Mouse (Mus musculus): ENCODE results near the gene Gm3269.
"Not testable (repeated sequence)": the region's sequence is repeated elsewhere in the genome, so short reads cannot be mapped to it uniquely, and the experiment has no call there.

Gene Gm3269

DNA sequence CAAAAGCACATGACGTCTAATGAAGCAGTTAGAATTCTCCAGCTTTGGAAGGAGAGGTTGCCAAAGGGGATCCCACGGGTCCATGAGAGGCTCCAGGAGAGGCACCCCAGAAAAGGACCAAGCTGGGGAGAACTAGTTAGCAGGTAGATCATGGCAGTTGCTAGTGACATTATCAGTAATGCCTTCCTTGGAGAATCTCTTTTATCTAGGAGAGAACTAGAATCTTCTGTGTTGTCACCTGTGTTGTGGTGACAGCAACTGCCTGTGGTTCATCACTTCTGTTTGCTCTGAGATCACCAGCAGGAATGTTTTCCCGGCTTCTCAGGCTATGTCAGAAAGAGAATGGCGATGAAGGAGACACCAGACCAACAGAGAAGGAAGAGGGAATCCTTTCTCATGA lies at the start of gene Gm3269:
Gene Gm3269, plus strand, starts transcription at position 301 of the 400 bp plus-strand sequence.
- DNase-seq, result not testable (repeated sequence)

DNA sequence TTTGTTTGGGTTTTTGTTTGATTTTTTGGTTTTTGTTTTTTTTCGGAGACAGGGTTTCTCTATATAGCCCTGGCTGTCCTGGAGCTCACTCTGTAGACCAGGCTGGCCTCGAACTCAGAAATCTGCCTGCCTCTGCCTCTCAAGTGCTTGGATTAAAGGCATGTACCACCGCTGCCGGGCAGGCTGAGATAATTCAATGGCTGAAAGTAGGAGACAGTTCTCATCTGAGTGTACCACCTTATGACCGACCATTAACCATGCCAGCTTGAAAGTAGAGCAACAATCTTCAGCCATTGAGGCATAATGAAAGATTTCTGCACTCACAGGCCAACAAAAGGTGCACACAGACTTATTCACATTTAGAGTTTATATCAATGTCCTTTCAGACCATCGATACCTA lies 31.5 kb upstream of the Gm3269 start:
- not testable (repeated sequence) for DNase-seq

- DNase-seq, result not testable (repeated sequence)
These were observed 16.0 kb upstream of the Gm3269 start for GRCm38 (mm10) chr14:4821950-4822349.

DNA sequence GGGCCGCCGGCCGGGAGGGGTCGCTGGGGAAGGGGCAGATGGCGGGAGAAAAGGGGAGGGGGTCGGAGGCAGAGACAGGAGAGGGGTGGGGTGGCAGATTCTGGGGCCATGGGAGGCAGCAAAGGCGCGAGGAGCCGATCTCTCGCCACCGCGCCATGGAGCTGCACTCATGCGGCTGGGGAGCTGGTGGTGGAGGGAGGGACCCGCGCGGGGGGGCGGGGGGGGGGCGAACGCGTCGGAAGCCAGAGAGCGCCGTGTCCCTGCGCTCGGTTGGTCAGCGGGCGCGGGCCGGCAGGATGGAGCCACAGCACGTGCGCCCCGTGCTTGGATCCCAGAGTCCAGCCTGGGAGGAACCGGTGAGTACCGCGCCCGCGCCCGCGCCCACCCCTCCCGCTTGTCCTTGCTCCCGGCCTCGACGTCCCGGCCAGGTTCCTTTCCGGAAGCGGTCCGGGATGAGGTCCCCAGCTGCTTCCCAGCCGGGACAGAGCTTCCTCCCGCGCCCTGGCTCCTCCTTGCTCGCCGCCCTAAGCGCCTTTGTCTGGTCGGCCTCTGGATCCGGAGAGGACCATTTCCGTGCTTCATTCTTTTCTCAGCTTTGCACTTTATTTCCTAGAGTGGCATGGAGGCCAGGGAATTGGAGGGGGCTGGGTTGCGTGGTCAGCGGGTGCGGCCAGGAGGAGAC lies 17.5 kb downstream of the Gm3269 start, which contains the start of gene Gm3264:
Gene Gm3264, plus strand, starts transcription at position 278 of the 682 bp plus-strand sequence.
- DNase-seq, result not testable (repeated sequence)

- DNase-seq, result not testable (repeated sequence)
These were observed 54.2 kb downstream of the Gm3269 start, which contains the start of gene Gm3278 for GRCm38 (mm10) chr14:4892116-4892515. Gene Gm3278 (plus strand): TSS chr14:4892416.
